Mouse (Mus musculus) thymus, adult 2 months (tissue): ENCODE results near the gene Hspa1b.

Experiments
- CTCF ChIP-seq: fragments of 200-500 bp; IDR thresholded peaks from 2 replicates; pipeline ENCODE4 v1.5.1; 2012; ENCODE audit warnings: mild to moderate bottlenecking, control low read depth, low read length, moderate library complexity, borderline replicate concordance; ENCODE audit not compliant: control insufficient read depth, poor library complexity, insufficient read depth; ENCODE audit errors: extremely low read depth
- POLR2A ChIP-seq: fragments of 200-500 bp; IDR thresholded peaks from 2 replicates; pipeline ENCODE4 v1.6.1; 2012; ENCODE audit warnings: mild to moderate bottlenecking, low read length, control low read depth, moderate library complexity; ENCODE audit not compliant: control insufficient read depth, poor library complexity, insufficient read depth; ENCODE audit errors: extremely low read depth

- TF ChIP-seq CTCF (no peak; the same call in 1 of the 2 replicates), POLR2A (no peak)
Measured at GRCm38 (mm10) chr17:35000717-35001451, 41.8 kb upstream of the Hspa1b start, which contains the start of gene Vars.
